Mouse (Mus musculus) lung, adult 10 weeks (tissue): ENCODE measurements around the gene Necab2. TPM values are rescaled to one million over a fixed set of nuclear protein-coding genes. Genes with fewer than 3 reads are reported as not detected.

Experiments used
- polyA plus RNA-seq: library from polyadenylated mRNA; stranded (reverse); fragments of 350-450 nt; fragmentation: Illumina TruSeq; extraction: RNeasy Lipid Tissue Mini Kit (QIAGEN cat#74804); gene quantifications from one replicate; pipeline ENCODE4 v1.2.3, GENCODE M21; 2014; ENCODE audit warnings: low read depth, low replicate concordance; ENCODE audit not compliant: insufficient read depth

Gene Necab2
- 0.50 TPM for polyA plus RNA-seq

DNA sequence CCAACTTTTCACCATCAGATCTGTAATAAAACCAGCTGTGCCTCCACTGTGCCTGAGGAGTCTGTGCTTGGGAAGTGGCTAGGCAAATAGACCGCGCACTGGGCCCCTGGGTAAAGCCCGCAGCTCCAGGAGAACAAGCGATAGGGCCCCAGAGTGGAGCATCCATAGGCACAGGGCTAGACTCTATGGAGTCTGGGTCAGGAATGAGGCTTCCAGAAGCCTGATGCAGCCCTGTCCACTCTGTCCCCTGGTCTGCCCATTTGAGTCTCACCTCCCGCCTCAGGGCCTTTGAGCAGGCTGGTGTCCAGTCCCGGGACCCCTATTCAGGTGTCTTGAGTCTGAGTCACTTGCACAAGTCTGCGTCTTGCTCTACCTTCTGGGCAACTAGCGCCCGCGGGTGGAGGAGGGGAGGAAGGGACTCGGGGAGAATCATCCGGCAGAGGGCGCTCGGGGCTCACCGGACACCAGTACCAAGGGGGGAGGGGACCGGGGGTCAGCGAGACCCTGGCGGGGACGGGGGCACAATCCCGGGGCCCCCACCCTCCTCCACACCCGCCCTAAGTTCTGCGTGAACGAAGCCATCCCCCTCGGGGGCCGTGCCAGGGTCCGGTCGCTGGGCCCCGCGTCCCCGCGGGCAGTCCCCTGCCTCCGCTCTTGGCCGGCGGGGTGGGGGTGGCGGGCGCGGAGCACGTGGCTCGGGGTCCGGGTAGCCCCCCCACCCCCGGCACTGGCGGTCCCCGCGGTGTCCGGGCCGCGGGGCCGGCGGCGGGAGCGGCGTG lies at the start of gene Necab2:
TSS of gene Necab2 (plus strand) at position 509 of the 779 bp plus-strand sequence.

DNA sequence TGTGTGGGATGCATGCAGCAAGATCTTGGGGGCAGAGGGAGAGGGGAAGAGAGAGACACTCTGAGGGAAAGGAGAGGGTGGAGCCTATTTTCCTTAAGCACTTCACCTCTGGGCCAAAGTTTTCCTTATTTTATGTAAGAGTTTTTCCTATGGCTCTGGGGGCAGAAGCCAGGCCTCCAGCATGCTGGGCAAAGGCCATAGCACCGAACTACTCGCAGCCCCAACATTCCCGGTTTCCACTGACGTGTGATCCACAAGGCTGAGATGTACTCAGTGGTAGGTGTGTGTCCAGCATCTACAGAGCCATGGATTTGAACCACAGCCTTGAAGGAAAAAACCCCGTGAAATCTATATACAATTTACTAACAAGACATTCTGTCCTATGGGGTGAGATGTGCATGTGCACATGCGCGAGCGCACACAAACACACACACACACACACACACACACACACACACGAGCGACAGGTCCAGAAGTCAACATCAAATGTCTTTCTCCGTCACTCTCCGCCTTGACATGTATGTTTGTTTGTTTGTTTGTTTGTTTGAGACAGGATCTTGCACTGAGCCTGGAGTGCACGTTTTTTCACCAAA lies 12.8 kb upstream of the Necab2 start, which contains the start of gene Osgin1:
TSS of gene Osgin1 (plus strand) at position 543 of the 593 bp plus-strand sequence.

DNA sequence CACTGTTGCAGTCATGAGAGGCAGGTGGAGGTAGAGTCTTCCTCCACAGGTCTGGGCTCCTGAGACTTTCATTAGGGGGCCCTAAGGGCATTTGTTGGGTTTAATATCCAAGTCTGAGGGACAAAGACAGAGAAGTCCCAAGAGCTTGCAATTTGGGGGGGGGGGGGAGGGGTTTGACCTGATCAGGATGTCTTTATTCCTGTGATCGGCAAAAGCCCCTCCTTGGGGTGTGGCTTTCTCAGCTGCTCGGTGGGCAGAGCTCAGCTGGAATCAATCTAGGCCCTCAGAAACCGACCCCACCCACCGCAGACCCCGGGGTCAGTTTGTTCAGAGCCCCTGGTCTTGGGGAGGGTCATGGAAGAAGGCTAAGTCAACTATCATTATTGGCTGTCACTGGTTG lies 55.1 kb downstream of the Necab2 start, which contains the start of gene Slc38a8:
TSS of gene Slc38a8 (minus strand) at position 101 of the 400 bp plus-strand sequence.

Other genes starting within 250 kb of the Necab2 start
- 162 TPM for gene Hsbp1, start 102.2 kb upstream of the Necab2 start, polyA plus RNA-seq
- gene Mlycd, start 51.8 kb upstream of the Necab2 start, polyA plus RNA-seq = 23.2 TPM
- gene Osgin1, start 12.6 kb upstream of the Necab2 start, polyA plus RNA-seq = 9.3 TPM
- gene Slc38a8, start 55.0 kb downstream of the Necab2 start, polyA plus RNA-seq = not detected
- 36.6 TPM for gene Mbtps1, start 112.0 kb downstream of the Necab2 start, polyA plus RNA-seq
- 14.3 TPM for gene Hsdl1, start 128.5 kb downstream of the Necab2 start, polyA plus RNA-seq
- gene Dnaaf1, start 128.5 kb downstream of the Necab2 start, polyA plus RNA-seq = 2.6 TPM
- gene Taf1c, start 158.5 kb downstream of the Necab2 start, polyA plus RNA-seq = 5.0 TPM
- not detected for gene Adad2, start 166.0 kb downstream of the Necab2 start, polyA plus RNA-seq
- 0.11 TPM for gene Kcng4, start 189.0 kb downstream of the Necab2 start, polyA plus RNA-seq
- 42.1 TPM for gene Wfdc1, start 219.6 kb downstream of the Necab2 start, polyA plus RNA-seq